Mouse (Mus musculus) neural tube, embryonic 14.5 days (tissue): ENCODE data around the gene Gm5089. TPM values are rescaled to one million over a fixed set of nuclear protein-coding genes. Genes with fewer than 3 reads are reported as not detected.

ENCODE experiments used
- ATAC-seq: fragments of 200-750 bp; cut with Nextera tagmentation; 2 replicates; pipeline ENCODE4 v1.8.0; 2017; ENCODE audit warnings: low read depth, mild to moderate bottlenecking, moderate TSS enrichment, moderate library complexity
- H3K27ac ChIP-seq: fragments of 300-500 bp; sonication (generic); 2 replicates; pipeline ENCODE4 v1.5.1; 2014; ENCODE audit warnings: low read depth, mild to moderate bottlenecking, control low read depth, low read length, moderate library complexity, mixed read lengths
- H3K27me3 ChIP-seq: fragments of 300-500 bp; sonication (generic); 2 replicates; pipeline ENCODE4 v1.6.1; 2014; ENCODE audit warnings: low read length; ENCODE audit not compliant: control insufficient read depth, insufficient read depth
- H3K36me3 ChIP-seq: fragments of 300-500 bp; sonication (generic); 2 replicates; pipeline ENCODE4 v1.6.1; 2014; ENCODE audit warnings: low read length, mixed read lengths; ENCODE audit not compliant: control insufficient read depth, insufficient read depth
- H3K4me1 ChIP-seq: fragments of 300-500 bp; sonication (generic); 2 replicates; pipeline ENCODE4 v1.6.1; 2014; ENCODE audit warnings: low read length; ENCODE audit not compliant: control insufficient read depth, insufficient read depth
- H3K4me2 ChIP-seq: fragments of 300-500 bp; sonication (generic); 2 replicates; pipeline ENCODE4 v1.6.1; 2014; ENCODE audit warnings: mild to moderate bottlenecking, low read depth, low read length, control low read depth
- H3K4me3 ChIP-seq: fragments of 300-500 bp; sonication (generic); 2 replicates; pipeline ENCODE4 v1.5.1; 2014; ENCODE audit warnings: low read depth, low read length, control low read depth, mixed read lengths
- H3K9ac ChIP-seq: fragments of 300-500 bp; sonication (generic); replicated peaks from 2 replicates; pipeline ENCODE4 v1.6.1; 2014; ENCODE audit warnings: low read depth, mild to moderate bottlenecking, control low read depth, low read length, mixed read lengths
- H3K9me3 ChIP-seq: fragments of 300-500 bp; sonication (generic); 2 replicates; pipeline ENCODE4 v1.6.1; 2016; ENCODE audit warnings: low read length; ENCODE audit not compliant: control insufficient read depth
- WGBS: fragments of 180-500 bp; shearing (Covaris S2); extraction: QIAGEN DNeasy Blood & Tissue Kit; methylation state at CpG from one replicate; pipeline ENCODE4 v1.1.7; 2014; 5-methylcytosine and 5-hydroxymethylcytosine counted together
- polyA plus RNA-seq: library from polyadenylated mRNA; unstranded; fragments of >200 nt; fragmentation: Nextera tagmentation; extraction: Ambion mirVana; gene quantifications from 2 replicates; pipeline ENCODE4 v1.2.1, GENCODE M21; 2014

Gene Gm5089
- polyA plus RNA-seq, 1 experiment from 2014 or later: 0.27 TPM

DNA sequence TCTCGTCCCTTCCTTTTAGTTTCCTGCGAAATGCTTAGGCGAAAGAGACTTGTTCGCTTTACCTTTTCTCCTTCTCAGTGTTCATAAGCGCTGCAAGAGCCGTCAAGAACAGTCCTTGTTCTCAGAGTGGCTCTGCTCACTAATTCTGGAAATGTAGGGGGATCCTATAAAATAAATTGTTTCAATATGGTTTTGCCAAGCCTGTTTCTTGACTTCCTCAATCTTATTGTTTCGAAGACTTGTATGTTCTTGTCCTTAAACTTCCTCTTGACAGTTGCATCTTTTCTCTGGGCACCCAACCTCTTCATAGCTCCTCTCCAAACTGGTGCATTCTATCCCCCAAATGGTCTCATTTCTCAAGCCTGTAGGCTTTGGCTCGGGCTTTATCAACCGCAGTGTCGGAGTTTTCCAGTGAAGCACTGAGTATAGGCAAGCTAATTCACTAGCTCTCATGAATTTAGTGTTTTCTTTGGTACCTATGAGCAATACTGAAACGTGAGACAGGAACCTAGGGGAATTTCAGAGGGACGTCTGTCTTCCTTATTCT is 34.8 kb upstream of the Gm5089 start:
- no peak for ATAC-seq
- Histone ChIP-seq H3K9me3 (no peaks in the 10 kb centered on the region), H3K27ac (no peak overlapping the region; the same call in 1 of the 2 replicates), H3K4me2 (peak overlapping the region; percentile 15; the same call in 1 of the 2 replicates), H3K4me3 (no peak overlapping the region), H3K36me3 (no peaks in the 10 kb centered on the region), H3K27me3 (peaks cover 55% of the 10 kb centered on the region), H3K9ac (no peak overlapping the region), H3K4me1 (no peaks in the 10 kb centered on the region)
- WGBS: 5% methylated on average over 12 of the region's 12 CpGs

DNA sequence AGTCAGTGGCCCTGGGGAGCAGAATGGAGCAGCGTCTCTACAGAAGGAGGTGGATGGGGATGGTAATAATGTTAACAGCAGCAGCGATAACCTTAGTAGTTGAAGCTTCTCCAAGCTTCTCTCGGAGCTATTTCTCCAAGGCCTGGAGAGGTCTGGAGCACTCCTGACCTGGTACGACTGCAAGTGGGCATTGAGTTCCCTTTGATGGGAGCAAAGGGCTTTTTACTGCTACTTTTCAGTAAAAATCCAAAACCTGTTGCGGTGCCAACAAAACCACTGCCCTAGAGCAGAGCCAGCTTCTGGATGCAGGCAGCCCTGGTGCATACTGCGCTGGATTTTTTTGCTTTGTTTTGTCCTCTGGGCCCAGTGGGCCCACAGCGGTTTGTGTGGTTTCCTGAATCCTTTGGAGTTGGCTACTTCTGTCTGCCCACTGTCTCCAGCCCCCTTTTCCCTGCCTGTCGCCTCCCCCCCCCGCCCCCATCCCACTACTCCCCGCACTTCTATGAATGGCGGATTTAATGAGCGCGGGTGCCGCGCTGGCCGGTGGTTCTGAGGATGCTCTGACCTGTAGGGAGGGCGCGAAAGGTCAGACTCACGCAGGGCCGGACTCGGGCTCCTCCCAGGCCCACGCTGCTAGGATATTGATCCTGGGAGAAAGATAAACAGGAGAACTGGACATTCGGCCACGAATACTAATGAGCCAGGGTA is 34.1 kb upstream of the Gm5089 start:
- peak overlapping the region; percentile 34; the same call in 1 of the 2 replicates for H3K27ac ChIP-seq
- peaks cover 55% of the 10 kb centered on the region for H3K27me3 ChIP-seq
- H3K4me3 ChIP-seq: no peak overlapping the region
- 3% methylated on average over 24 of the region's 24 CpGs for WGBS
- no peaks in the 10 kb centered on the region for H3K36me3 ChIP-seq
- H3K4me1 ChIP-seq: no peaks in the 10 kb centered on the region
- no peaks in the 10 kb centered on the region for H3K9me3 ChIP-seq
- no peak overlapping the region for H3K9ac ChIP-seq
- no peak for ATAC-seq
- H3K4me2 ChIP-seq: peak overlapping the region; percentile 15; the same call in 1 of the 2 replicates

DNA sequence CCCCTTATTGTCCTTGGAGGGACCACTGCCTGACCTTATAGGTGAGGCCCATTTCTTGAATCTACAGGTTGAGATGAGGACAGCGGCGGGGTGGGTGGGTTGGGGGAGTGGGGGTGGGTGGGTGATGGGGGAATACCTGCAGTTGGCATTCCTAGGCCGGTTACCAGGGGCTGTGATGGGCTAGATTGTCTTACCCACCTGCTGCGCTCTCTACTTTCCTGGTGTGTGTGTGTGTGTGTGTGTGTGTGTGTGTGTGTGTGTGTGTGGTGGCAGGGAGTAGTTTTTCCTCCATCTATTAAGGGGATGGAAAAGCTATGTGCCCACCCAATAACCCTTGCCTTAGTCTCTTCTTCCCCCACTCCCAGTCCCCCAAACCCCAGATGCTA is 33.5 kb upstream of the Gm5089 start:
- peak overlapping the region; percentile 34; the same call in 1 of the 2 replicates for H3K27ac ChIP-seq
- H3K4me2 ChIP-seq: peak overlapping the region; percentile 26; the same call in 1 of the 2 replicates
- WGBS: 36% methylated on average over 2 of the region's 4 CpGs
- no peaks in the 10 kb centered on the region for H3K36me3 ChIP-seq
- no peak overlapping the region for H3K9ac ChIP-seq
- no peak for ATAC-seq
- no peak overlapping the region for H3K4me3 ChIP-seq
- H3K4me1 ChIP-seq: no peaks in the 10 kb centered on the region
- H3K27me3 ChIP-seq: peaks cover 55% of the 10 kb centered on the region
- H3K9me3 ChIP-seq: no peaks in the 10 kb centered on the region

DNA sequence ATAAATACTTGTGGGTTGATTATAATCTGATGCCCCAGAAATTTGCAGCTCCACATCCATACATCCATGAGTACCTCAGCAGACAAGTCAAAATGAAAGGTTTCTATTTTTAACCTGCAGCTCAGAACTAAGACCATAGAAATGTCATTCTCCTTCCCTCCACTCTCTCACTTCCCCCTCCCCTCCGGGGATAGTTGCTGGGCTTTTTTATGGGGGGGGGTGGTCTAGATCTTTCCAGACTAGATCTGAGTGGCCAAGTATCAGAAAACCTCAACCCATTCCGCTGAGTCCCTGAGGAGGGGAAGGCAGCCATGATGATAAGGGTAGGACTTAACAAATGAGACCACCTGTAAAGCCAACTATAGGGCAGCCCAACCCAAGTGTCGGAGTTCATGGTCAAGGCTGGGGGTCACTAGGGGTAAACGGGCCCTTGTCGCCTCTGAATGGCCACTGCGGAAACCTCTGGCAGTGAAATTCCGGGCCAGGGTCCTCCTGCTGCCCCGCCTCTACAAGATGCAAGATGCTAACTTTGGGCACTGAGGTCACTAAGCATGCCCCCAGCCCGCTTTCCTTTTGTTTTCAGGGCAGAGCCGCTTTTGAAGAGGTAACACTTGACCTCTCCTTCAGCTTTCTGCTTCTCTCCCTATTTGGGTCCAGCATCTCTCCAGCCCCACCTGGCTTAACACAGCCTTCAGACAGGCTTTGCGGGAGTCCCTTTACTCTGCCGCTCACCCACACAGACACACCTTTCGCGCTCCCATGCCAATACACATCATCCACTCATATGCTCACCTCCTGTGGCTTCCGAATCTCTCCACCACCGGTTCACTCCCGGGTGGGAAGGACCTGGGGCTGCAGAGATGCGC is 32.9 kb upstream of the Gm5089 start:
- H3K4me1 ChIP-seq: no peaks in the 10 kb centered on the region
- H3K27ac ChIP-seq: no peak overlapping the region; the same call in 1 of the 2 replicates
- WGBS: 8% methylated on average over 18 of the region's 18 CpGs
- no peaks in the 10 kb centered on the region for H3K36me3 ChIP-seq
- H3K4me3 ChIP-seq: no peak overlapping the region
- H3K4me2 ChIP-seq: peak overlapping the region; percentile 26; the same call in 1 of the 2 replicates
- H3K27me3 ChIP-seq: peaks cover 55% of the 10 kb centered on the region
- ATAC-seq: 0 out of 2 replicates have a peak, but pooled peaks have one; percentile 32
- no peak overlapping the region; the same call in 1 of the 2 replicates for H3K9ac ChIP-seq
- no peaks in the 10 kb centered on the region for H3K9me3 ChIP-seq

DNA sequence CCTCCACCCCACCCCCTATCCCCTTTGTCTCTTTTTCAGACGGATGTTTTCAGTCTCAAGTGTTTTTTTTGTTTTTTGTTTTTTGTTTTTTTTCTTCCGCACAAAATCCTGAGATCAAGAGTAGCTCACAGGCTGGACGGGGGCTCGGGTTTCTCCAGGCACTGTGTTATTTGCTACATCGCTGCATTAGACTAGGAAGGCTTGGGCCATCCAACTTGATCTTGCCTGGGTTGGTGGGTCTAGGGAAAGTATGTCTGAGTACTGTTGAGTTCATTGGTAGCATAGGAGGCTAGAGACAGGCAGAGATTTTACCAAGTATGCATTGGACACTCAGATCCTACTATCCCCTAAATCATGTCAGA is 32.1 kb upstream of the Gm5089 start:
- Histone ChIP-seq H3K36me3 (no peaks in the 10 kb centered on the region), H3K4me1 (no peaks in the 10 kb centered on the region), H3K4me3 (no peak overlapping the region; the same call in 1 of the 2 replicates), H3K9ac (no peak overlapping the region), H3K27ac (peak overlapping the region; percentile 53; the same call in 1 of the 2 replicates), H3K4me2 (peak overlapping the region; percentile 39; the same call in 1 of the 2 replicates), H3K27me3 (peaks cover 55% of the 10 kb centered on the region), H3K9me3 (no peaks in the 10 kb centered on the region)
- ATAC-seq: no peak
- 4% methylated on average over 5 of the region's 5 CpGs for WGBS

DNA sequence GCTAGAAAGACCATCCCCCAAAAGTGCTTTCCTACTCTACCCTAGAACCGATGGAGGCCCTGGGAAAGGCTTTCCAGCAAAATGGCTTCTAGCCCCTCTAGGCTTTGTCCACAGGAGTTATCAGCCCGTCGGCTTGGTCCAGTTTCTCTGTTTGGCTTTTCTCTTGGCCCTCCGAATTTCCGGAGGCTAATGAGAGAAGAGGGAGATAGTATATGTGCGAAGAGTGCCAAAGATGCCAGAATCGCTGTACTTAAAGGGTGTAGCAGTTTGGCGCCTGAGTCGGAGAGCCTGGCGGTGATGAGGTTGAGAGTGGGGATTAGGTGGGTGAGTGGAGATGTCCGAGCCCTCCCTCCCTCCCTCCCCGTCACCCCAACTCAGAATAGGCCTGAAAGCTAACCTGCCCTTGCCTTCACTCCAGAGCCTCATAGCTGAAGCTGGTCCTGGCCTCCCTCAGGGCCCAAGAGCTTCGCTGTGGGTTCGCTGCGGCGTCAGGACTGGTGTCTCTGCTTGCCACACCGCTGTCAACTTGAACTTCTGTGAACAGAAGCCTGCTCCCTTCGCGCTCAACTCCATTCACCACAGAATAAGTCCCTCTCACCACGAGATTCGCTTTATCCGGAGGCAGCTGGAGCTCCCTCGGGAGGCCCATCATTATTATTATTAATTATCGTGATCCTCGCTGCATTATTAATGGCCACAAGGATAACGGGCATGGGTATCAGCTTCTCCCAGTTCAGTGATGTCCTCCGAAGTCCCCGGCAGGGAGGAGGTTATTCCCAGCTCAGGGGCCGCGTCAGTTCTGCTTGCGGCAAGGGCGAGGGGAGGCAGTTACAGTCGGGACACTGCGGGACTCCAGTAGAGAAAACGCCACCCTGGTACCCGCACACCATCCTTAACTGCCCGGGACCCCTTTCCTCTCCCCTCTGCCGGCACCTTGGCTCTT is 31.4 kb upstream of the Gm5089 start:
- Histone ChIP-seq H3K4me2 (peak overlapping the region; percentile 39), H3K9ac (peak overlapping the region; percentile 49; the same call in 1 of the 2 replicates), H3K4me3 (peak overlapping the region; percentile 1; the same call in 1 of the 2 replicates), H3K27ac (peak overlapping the region; percentile 56; the same call in 1 of the 2 replicates), H3K9me3 (no peaks in the 10 kb centered on the region), H3K4me1 (no peaks in the 10 kb centered on the region), H3K36me3 (no peaks in the 10 kb centered on the region), H3K27me3 (peaks cover 51% of the 10 kb centered on the region)
- 3% methylated on average over 37 of the region's 38 CpGs for WGBS
- peak; percentile 16; the same call in 1 of the 2 replicates for ATAC-seq

DNA sequence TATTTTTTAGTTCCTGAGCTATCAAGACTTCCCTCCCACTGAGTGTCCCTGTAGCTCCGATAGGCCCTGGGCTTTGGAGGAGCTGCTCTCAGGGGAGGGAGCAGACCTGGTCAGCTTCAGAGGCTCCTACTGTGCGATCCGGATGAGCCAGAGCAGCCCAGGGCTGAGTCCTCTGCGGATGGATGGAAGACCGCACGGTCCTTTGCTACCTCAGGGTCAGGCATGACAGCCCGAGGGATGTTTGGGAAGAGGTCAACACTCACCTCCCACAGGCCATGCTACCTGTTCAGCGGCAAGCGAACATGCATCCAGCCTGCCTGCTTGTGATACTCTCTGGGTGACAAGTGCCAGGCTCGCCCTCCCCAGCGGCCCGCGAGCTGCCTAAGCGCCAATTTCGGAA is 30.3 kb upstream of the Gm5089 start:
- H3K4me2 ChIP-seq: peak overlapping the region; percentile 39; the same call in 1 of the 2 replicates
- no peaks in the 10 kb centered on the region for H3K4me1 ChIP-seq
- H3K9me3 ChIP-seq: no peaks in the 10 kb centered on the region
- no peaks in the 10 kb centered on the region for H3K36me3 ChIP-seq
- WGBS: 10% methylated on average over 15 of the region's 15 CpGs
- H3K27ac ChIP-seq: peak overlapping the region; percentile 56
- peak overlapping the region; percentile 49; the same call in 1 of the 2 replicates for H3K9ac ChIP-seq
- peak overlapping the region; percentile 46; the same call in 1 of the 2 replicates for H3K4me3 ChIP-seq
- ATAC-seq: no peak
- H3K27me3 ChIP-seq: peaks cover 45% of the 10 kb centered on the region

DNA sequence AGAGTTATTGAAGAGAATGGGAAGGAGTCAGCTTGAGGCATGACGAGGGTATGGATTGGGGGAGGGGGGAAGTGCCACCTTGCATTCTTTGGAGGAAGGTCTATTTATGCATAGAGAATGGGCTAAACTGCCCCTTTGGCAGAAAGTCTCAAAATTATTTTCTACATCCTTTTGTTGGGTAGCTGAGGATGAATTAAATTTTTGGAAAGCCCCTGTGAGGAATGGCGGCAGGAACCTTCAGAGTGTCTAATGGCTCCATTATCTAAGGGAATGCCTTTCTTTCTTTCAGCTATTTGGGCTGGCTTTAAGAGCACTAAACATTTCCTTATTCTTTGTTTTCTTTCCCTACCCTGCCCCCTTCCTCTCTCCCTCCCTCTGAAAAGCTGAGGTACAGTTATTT is 29.4 kb upstream of the Gm5089 start:
- Histone ChIP-seq H3K4me3 (peak overlapping the region; percentile 46), H3K36me3 (no peaks in the 10 kb centered on the region), H3K4me1 (no peaks in the 10 kb centered on the region), H3K27me3 (peaks cover 37% of the 10 kb centered on the region), H3K9ac (0 out of 2 replicates have a peak overlapping the region, but pooled peaks have one; percentile 35), H3K27ac (peak overlapping the region; percentile 17; the same call in 1 of the 2 replicates), H3K4me2 (peak overlapping the region; percentile 39; the same call in 1 of the 2 replicates), H3K9me3 (no peaks in the 10 kb centered on the region)
- WGBS: 12% methylated on average over 2 of the region's 2 CpGs
- ATAC-seq: no peak
